In genomic region chr11:62550227-62550685, GRCm38 (mm10) we compare ENCODE assay signal across 7 mouse cellular contexts. TPM values are rescaled to one million over a fixed set of nuclear protein-coding genes. Genes with fewer than 3 reads are reported as not detected.
A peak's percentile ranks its signal among the peaks of the same experiment; 100 is the strongest.
DNase-seq lines count a peak whose midpoint lies in the region; ATAC-seq and TF ChIP-seq lines count a peak whose summit lies in the region.

No protein-coding gene starts in this region.

- no peaks in the 10 kb centered on the region for H3K27me3 ChIP-seq in Patski
- no peaks in the 10 kb centered on the region for H3K27me3 ChIP-seq in forebrain, embryonic 16.5 days (replicated peaks; ENCODE audit: control insufficient read depth, insufficient read depth, low read length)
- H3K27me3 ChIP-seq in hindbrain, embryonic 16.5 days (replicated peaks; ENCODE audit: control insufficient read depth, insufficient read depth, low read length), result no peaks in the 10 kb centered on the region

- POLR2A ChIA-PET in Patski (lab: Charles Lee), result interaction anchor here (1.0 to 3.2 kb wide), 4 partner anchors 10 to 124 kb away, joined by 3 to 30 read pairs (median 10); partner anchors contain the start of gene Cenpv

- ATAC-seq in Patski, result no peak
- ATAC-seq in forebrain, embryonic 16.5 days, result peak; percentile 39
- ATAC-seq in hindbrain, embryonic 16.5 days, result peak; percentile 9

- H3K79me2 ChIP-seq in macrophage (ENCODE audit: inconsistent target), result peaks cover 31% of the 10 kb centered on the region

- H3K4me3 ChIP-seq in forebrain, embryonic 16.5 days (replicated peaks; ENCODE audit: low read length), result peak overlapping the region; percentile 66
- peak overlapping the region; percentile 70 for H3K4me3 ChIP-seq in hindbrain, embryonic 16.5 days (ENCODE audit: low read length)
- peak overlapping the region; percentile 73 for H3K4me3 ChIP-seq in macrophage (ENCODE audit: inconsistent target)

- H3K9ac ChIP-seq in forebrain, embryonic 16.5 days (replicated peaks; ENCODE audit: low read depth, low read length), result peak overlapping the region; percentile 97
- peak overlapping the region; percentile 91 for H3K9ac ChIP-seq in hindbrain, embryonic 16.5 days (ENCODE audit: low read depth, low read length)

- H3K4me2 ChIP-seq in forebrain, embryonic 16.5 days (ENCODE audit: low read length), result peak overlapping the region; percentile 90
- peak overlapping the region; percentile 83 for H3K4me2 ChIP-seq in hindbrain, embryonic 16.5 days (ENCODE audit: low read length)

- H3K9me3 ChIP-seq in forebrain, embryonic 16.5 days (ENCODE audit: control insufficient read depth, low read length), result no peaks in the 10 kb centered on the region
- H3K9me3 ChIP-seq in hindbrain, embryonic 16.5 days (ENCODE audit: control insufficient read depth, low read length), result no peaks in the 10 kb centered on the region

- H3K27ac ChIP-seq in forebrain, embryonic 16.5 days (ENCODE audit: low read length), result peak overlapping the region; percentile 97
- H3K27ac ChIP-seq in hindbrain, embryonic 16.5 days (ENCODE audit: low read depth, low read length), result peak overlapping the region; percentile 99
- H3K27ac ChIP-seq in macrophage, result peak overlapping the region; percentile 100

- peaks cover 2% of the 10 kb centered on the region; the same call in 1 of the 2 replicates for H3K36me3 ChIP-seq in forebrain, embryonic 16.5 days (ENCODE audit: control insufficient read depth, insufficient read depth)
- peaks cover 10% of the 10 kb centered on the region for H3K36me3 ChIP-seq in hindbrain, embryonic 16.5 days (ENCODE audit: control insufficient read depth, insufficient read depth, low read length)
- H3K36me3 ChIP-seq in macrophage (ENCODE audit: inconsistent target), result peaks cover 12% of the 10 kb centered on the region; the same call in 1 of the 2 replicates

- TF ChIP-seq CTCF in Patski (IDR thresholded peaks at IDR 0.05), result no peak

- in situ Hi-C loops in Patski (cut with MboI; ENCODE audit: low pct_unique_long_range_greater_than_20kb), result no loop called here

- 2% methylated on average over 11 of the region's 11 CpGs for WGBS in forebrain, embryonic 16.5 days
- under 1% methylated on average over 11 of the region's 11 CpGs for WGBS in hindbrain, embryonic 16.5 days
- WGBS in macrophage (ENCODE audit: missing documents), result 3% methylated on average over 11 of the region's 11 CpGs

- peak; percentile 28 for DNase-seq in Patski (ENCODE audit: low read depth, low spot score)
- DNase-seq in cerebellum, adult 11-12 months, result peak; percentile 53
- peak; percentile 39 to 46 for DNase-seq in left cerebral cortex, adult 8-10 months (ENCODE audit: low spot score in 2 of 2)
- DNase-seq in right cerebral cortex, postnatal 25 days, result peak; percentile 44

- CTCF ChIA-PET in Patski (lab: Charles Lee), result interaction anchor here (1.6 kb wide), 1 partner anchor 21 kb away, joined by 4 read pairs; no protein-coding TSS in a partner anchor

- peaks cover 25% of the 10 kb centered on the region for H3K4me1 ChIP-seq in forebrain, embryonic 16.5 days (replicated peaks; ENCODE audit: control insufficient read depth, insufficient read depth, low read length)
- peaks cover 27% of the 10 kb centered on the region for H3K4me1 ChIP-seq in hindbrain, embryonic 16.5 days (ENCODE audit: control insufficient read depth, insufficient read depth, low read depth, low read length)

RNA-seq across cellular contexts. Expression of gene Ubb, which starts 0.7 kb away (rescaled TPM):
- polyA plus RNA-seq in Patski (2021) (624 TPM), macrophage (2018) (916 to 1,557 TPM (median 1,390 TPM) in 3 replicates)
- 4,671 and 4,745 TPM in 2 replicates for polyA plus RNA-seq in forebrain, embryonic 16.5 days (2015; fragmentation: Nextera tagmentation; extraction: Ambion mirVana)
- polyA plus RNA-seq in hindbrain, embryonic 16.5 days (2015; fragmentation: Nextera tagmentation; extraction: Ambion mirVana), result 4,470 and 4,568 TPM in 2 replicates
- 1,000 to 10,000 TPM; 1,765 to 1,972 (median 1,844) TPM for total RNA-seq in left cerebral cortex, adult 8-10 months (2022)
- total RNA-seq in macrophage (2018; cell fraction: chromatin; rRNA removed), result 100 to 1,000 TPM in 2 of 26 experiments, 10 to 100 TPM in 24; 30.2 to 156 (median 53.6) TPM
- 1,000 to 10,000 TPM in 12 of 26 experiments, 100 to 1,000 TPM in 14; 573 to 1,418 (median 982) TPM for total RNA-seq in macrophage (2018; cell fraction: cytosol; rRNA removed)
- total RNA-seq in macrophage (2018; cell fraction: nucleus; rRNA removed), result 100 to 1,000 TPM; 117 to 414 (median 278) TPM

RNA-seq across cellular contexts. Expression of gene Cenpv, which starts 11.2 kb away (rescaled TPM):
- polyA plus RNA-seq in Patski (2021), result 24.5 TPM
- 79.5 and 86.3 TPM in 2 replicates for polyA plus RNA-seq in forebrain, embryonic 16.5 days (2015; fragmentation: Nextera tagmentation; extraction: Ambion mirVana)
- 23.8 and 50.7 TPM in 2 replicates for polyA plus RNA-seq in hindbrain, embryonic 16.5 days (2015; fragmentation: Nextera tagmentation; extraction: Ambion mirVana)
- total RNA-seq in left cerebral cortex, adult 8-10 months (2022), result 10 to 100 TPM; 29.2 to 35.6 (median 31.8) TPM
- 10 to 100 TPM in 1 of 26 experiments, 1 to 10 TPM in 21, not detected in 4; 1.6 to 10.6 (median 3.8) TPM for total RNA-seq in macrophage (2018; cell fraction: chromatin; rRNA removed)
- total RNA-seq in macrophage (2018; cell fraction: cytosol; rRNA removed), result 1 to 10 TPM; 1.7 to 9.7 (median 3.9) TPM
- 10 to 100 TPM in 3 of 26 experiments, 1 to 10 TPM in 21, under 1 TPM in 1, not detected in 1; 0.63 to 13.2 (median 3.8) TPM for total RNA-seq in macrophage (2018; cell fraction: nucleus; rRNA removed)
- polyA plus RNA-seq in macrophage (2018), result 7.2 to 8.9 TPM (median 8.3 TPM) in 3 replicates

RNA-seq across cellular contexts. Expression of gene Trpv2, which starts 24.0 kb away (rescaled TPM):
- polyA plus RNA-seq in Patski (2021) (0.04 TPM), macrophage (2018) (71.4 to 114 TPM (median 91.5 TPM) in 3 replicates)
- polyA plus RNA-seq in forebrain, embryonic 16.5 days (2015; fragmentation: Nextera tagmentation; extraction: Ambion mirVana), result 19.1 and 27.2 TPM in 2 replicates
- polyA plus RNA-seq in hindbrain, embryonic 16.5 days (2015; fragmentation: Nextera tagmentation; extraction: Ambion mirVana), result 35.3 and 36.6 TPM in 2 replicates
- total RNA-seq in left cerebral cortex, adult 8-10 months (2022), result 10 to 100 TPM; 17.9 to 20.2 (median 19.3) TPM
- 100 to 1,000 TPM in 5 of 26 experiments, 10 to 100 TPM in 21; 19.2 to 109 (median 72.3) TPM for total RNA-seq in macrophage (2018; cell fraction: chromatin; rRNA removed)
- 100 to 1,000 TPM in 23 of 26 experiments, 10 to 100 TPM in 3; 89.6 to 139 (median 116) TPM for total RNA-seq in macrophage (2018; cell fraction: cytosol; rRNA removed)
- 100 to 1,000 TPM in 18 of 26 experiments, 10 to 100 TPM in 8; 71.0 to 151 (median 118) TPM for total RNA-seq in macrophage (2018; cell fraction: nucleus; rRNA removed)

Comparison
In these comparisons a context has a peak if more than half of its experiments do, and no peak if none do; other contexts are left out.
1. RNA of gene Trpv2, which starts 24.0 kb away (polyA plus RNA-seq): 71.4 to 114 TPM in macrophage, 35.3 to 36.6 TPM in hindbrain, embryonic 16.5 days and 19.1 to 27.2 TPM in forebrain, embryonic 16.5 days; 0.04 TPM in Patski (single experiment); every median in the first group is over 10 times any median in the second.
2. Peak in every context shown above with its lines, with median percentiles within 50 percentile points of each other: DNase-seq, H3K27ac ChIP-seq and H3K4me3 ChIP-seq.